Mouse (Mus musculus) ovary, postnatal 14 days (tissue): ENCODE measurements around the gene Tra2a.

Experiments used
- DNase-seq: peaks from one replicate; pipeline ENCODE4 v3.0.0; 2022; ENCODE audit warnings: low spot score

Gene Tra2a

GRCm38 (mm10) chr6:49233356-49233755 lies 30.5 kb downstream of the Tra2a start:
- DNase-seq: no peak

GRCm38 (mm10) chr6:49228126-49228679 lies 35.6 kb downstream of the Tra2a start:
- no peak for DNase-seq

- DNase-seq: no peak
Observed at GRCm38 (mm10) chr6:49227184-49227735, 36.6 kb downstream of the Tra2a start.

- DNase-seq: no peak
Observed at GRCm38 (mm10) chr6:49225728-49226123, 38.1 kb downstream of the Tra2a start.

- DNase-seq: no peak
Observed at GRCm38 (mm10) chr6:49224923-49225727, 38.7 kb downstream of the Tra2a start.

GRCm38 (mm10) chr6:49221906-49222305 lies 41.9 kb downstream of the Tra2a start:
- DNase-seq: no peak

GRCm38 (mm10) chr6:49219920-49220604 lies 43.8 kb downstream of the Tra2a start:
- no peak for DNase-seq

- no peak for DNase-seq
Observed at GRCm38 (mm10) chr6:49219001-49219560, 44.8 kb downstream of the Tra2a start.

GRCm38 (mm10) chr6:49218275-49218802 lies 45.5 kb downstream of the Tra2a start:
- no peak for DNase-seq

GRCm38 (mm10) chr6:49217581-49218274 lies 46.1 kb downstream of the Tra2a start:
- peak; percentile 41 for DNase-seq

GRCm38 (mm10) chr6:49216811-49217542 lies 46.9 kb downstream of the Tra2a start:
- no peak for DNase-seq

- DNase-seq: no peak
Observed at GRCm38 (mm10) chr6:49215748-49216585, 47.9 kb downstream of the Tra2a start.

GRCm38 (mm10) chr6:49214928-49215747 lies 48.7 kb downstream of the Tra2a start, which contains the start of gene Igf2bp3:
Gene Igf2bp3 (minus strand): TSS chr6:49214957.
- DNase-seq: no peak

GRCm38 (mm10) chr6:49214086-49214927 lies 49.5 kb downstream of the Tra2a start:
- DNase-seq: no peak

GRCm38 (mm10) chr6:49213581-49214085 lies 50.2 kb downstream of the Tra2a start:
- no peak for DNase-seq

- DNase-seq: no peak
Observed at GRCm38 (mm10) chr6:49212931-49213580, 50.8 kb downstream of the Tra2a start.

GRCm38 (mm10) chr6:49212141-49212540 lies 51.7 kb downstream of the Tra2a start:
- DNase-seq: no peak
